In genomic region chr5:123277704-123278103, GRCm38 (mm10) we compare ENCODE assay signal across 17 mouse cellular contexts. TPM values are rescaled to one million over a fixed set of nuclear protein-coding genes. Genes with fewer than 3 reads are reported as not detected.
DNase-seq lines count a peak whose midpoint lies in the region; ATAC-seq and TF ChIP-seq lines count a peak whose summit lies in the region.
"Had no signal": no experiment of that assay in that cellular context is flagged by ENCODE, and none has a peak within 500 bp of the region (broad histone marks: within the 10 kb centered on the region; RNA-seq: fewer than 3 reads in every experiment).

No protein-coding gene starts in this region.

- DNase-seq in forebrain, embryonic 14.5 days (ENCODE audit: low spot score): no peak
- no peak for DNase-seq in forebrain, embryonic 11.5 days (ENCODE audit: low spot score)
- no peak for DNase-seq in hindbrain, embryonic 14.5 days (ENCODE audit: low spot score)
- DNase-seq in lung, postnatal 4 days: no peak
- no peak for DNase-seq in neural tube, embryonic 10.5 days (ENCODE audit: extremely low spot score, low spot score)
- DNase-seq: cerebellum, adult 11-12 months; cerebellum, adult 9-10 months; cerebellum, postnatal 36 days; gastrocnemius, postnatal 10 days; heart, adult 2 months; heart, postnatal 36 days; kidney, adult 11 months had no signal

- no peak for TF ChIP-seq CTCF in bone marrow macrophage, adult 2 months (IDR thresholded peaks at IDR 0.05; ENCODE audit: low read depth, low read length)

- no peaks in the 10 kb centered on the region for H3K9me3 ChIP-seq in forebrain, embryonic 14.5 days (replicated peaks; ENCODE audit: control insufficient read depth, low read length)
- H3K9me3 ChIP-seq in forebrain, embryonic 11.5 days (ENCODE audit: control insufficient read depth, low read length): no peaks in the 10 kb centered on the region
- H3K9me3 ChIP-seq in hindbrain, embryonic 15.5 days: no peaks in the 10 kb centered on the region
- no peaks in the 10 kb centered on the region for H3K9me3 ChIP-seq in hindbrain, embryonic 14.5 days (ENCODE audit: control insufficient read depth, low read length)
- H3K9me3 ChIP-seq in lung, embryonic 15.5 days: no peaks in the 10 kb centered on the region
- H3K9me3 ChIP-seq: embryonic facial prominence, embryonic 13.5 days; heart, embryonic 12.5 days had no signal

- H3K4me1 ChIP-seq in forebrain, embryonic 14.5 days (ENCODE audit: control insufficient read depth, insufficient read depth, low read length): peaks cover 16% of the 10 kb centered on the region
- peaks cover 5% of the 10 kb centered on the region; the same call in 1 of the 2 replicates for H3K4me1 ChIP-seq in forebrain, embryonic 11.5 days (replicated peaks; ENCODE audit: control insufficient read depth, insufficient read depth, low read length)
- H3K4me1 ChIP-seq in hindbrain, embryonic 15.5 days (replicated peaks): peaks cover 24% of the 10 kb centered on the region
- H3K4me1 ChIP-seq in hindbrain, embryonic 14.5 days (replicated peaks; ENCODE audit: control insufficient read depth, insufficient read depth, low read length): peaks cover 6% of the 10 kb centered on the region; the same call in 1 of the 2 replicates
- H3K4me1 ChIP-seq in lung, embryonic 15.5 days: peaks cover 12% of the 10 kb centered on the region; the same call in 1 of the 2 replicates
- peaks cover 20% of the 10 kb centered on the region for H3K4me1 ChIP-seq in bone marrow macrophage, adult 2 months (ENCODE audit: control insufficient read depth, insufficient read depth, low read length)
- H3K4me1 ChIP-seq: heart, embryonic 12.5 days had no signal

- ATAC-seq in forebrain, embryonic 14.5 days: no peak
- no peak for ATAC-seq in forebrain, embryonic 11.5 days (replicated peaks; ENCODE audit: low FRiP score)
- ATAC-seq in hindbrain, embryonic 15.5 days (ENCODE audit: low FRiP score, low read depth): no peak
- ATAC-seq in hindbrain, embryonic 14.5 days (ENCODE audit: low FRiP score): no peak
- peak; percentile 58; the same call in 1 of the 2 replicates for ATAC-seq in lung, embryonic 15.5 days (ENCODE audit: borderline replicate concordance, extremely low read depth, low FRiP score, low TSS enrichment)

- H3K27ac ChIP-seq in forebrain, embryonic 14.5 days (ENCODE audit: low read depth, low read length): peak overlapping the region; percentile 6
- no peak overlapping the region for H3K27ac ChIP-seq in forebrain, embryonic 11.5 days (ENCODE audit: low read depth, low read length)
- peak overlapping the region; percentile 53; the same call in 1 of the 2 replicates for H3K27ac ChIP-seq in hindbrain, embryonic 15.5 days (replicated peaks)
- H3K27ac ChIP-seq in hindbrain, embryonic 14.5 days: no peak overlapping the region
- H3K27ac ChIP-seq in lung, embryonic 15.5 days: peak overlapping the region; percentile 75
- peak overlapping the region; percentile 34; the same call in 1 of the 2 replicates for H3K27ac ChIP-seq in bone marrow macrophage, adult 2 months (ENCODE audit: insufficient read depth, low read depth, low read length)
- H3K27ac ChIP-seq: embryonic facial prominence, embryonic 13.5 days; heart, adult 2 months had no signal

- no peaks in the 10 kb centered on the region for H3K27me3 ChIP-seq in forebrain, embryonic 14.5 days (replicated peaks; ENCODE audit: control insufficient read depth, insufficient read depth, low read length)
- H3K27me3 ChIP-seq in forebrain, embryonic 11.5 days (ENCODE audit: control insufficient read depth, insufficient read depth, low read length): no peaks in the 10 kb centered on the region
- no peaks in the 10 kb centered on the region for H3K27me3 ChIP-seq in hindbrain, embryonic 15.5 days
- H3K27me3 ChIP-seq in hindbrain, embryonic 14.5 days (ENCODE audit: control insufficient read depth, insufficient read depth, low read length): no peaks in the 10 kb centered on the region
- 0 out of 2 replicates have a peak, but pooled peaks cover 3% of the 10 kb centered on the region for H3K27me3 ChIP-seq in lung, embryonic 15.5 days
- H3K27me3 ChIP-seq: embryonic facial prominence, embryonic 13.5 days; heart, embryonic 12.5 days had no signal

- no peak overlapping the region for H3K4me2 ChIP-seq in forebrain, embryonic 14.5 days (ENCODE audit: low read length)
- no peak overlapping the region for H3K4me2 ChIP-seq in forebrain, embryonic 11.5 days (ENCODE audit: low read depth, low read length, severe bottlenecking)
- H3K4me2 ChIP-seq in hindbrain, embryonic 15.5 days: no peak overlapping the region
- no peak overlapping the region for H3K4me2 ChIP-seq in hindbrain, embryonic 14.5 days (replicated peaks)
- H3K4me2 ChIP-seq in lung, embryonic 15.5 days: no peak overlapping the region
- H3K4me2 ChIP-seq: embryonic facial prominence, embryonic 13.5 days; heart, embryonic 12.5 days had no signal

- H3K4me3 ChIP-seq in forebrain, embryonic 14.5 days (ENCODE audit: low read depth, low read length): no peak overlapping the region
- H3K4me3 ChIP-seq in forebrain, embryonic 11.5 days (ENCODE audit: low read depth, low read length): no peak overlapping the region
- H3K4me3 ChIP-seq in hindbrain, embryonic 15.5 days: no peak overlapping the region
- no peak overlapping the region for H3K4me3 ChIP-seq in hindbrain, embryonic 14.5 days (replicated peaks; ENCODE audit: low read length)
- H3K4me3 ChIP-seq in lung, embryonic 15.5 days: no peak overlapping the region
- H3K4me3 ChIP-seq in bone marrow macrophage, adult 2 months (ENCODE audit: insufficient read depth, low read length): no peak overlapping the region
- H3K4me3 ChIP-seq: embryonic facial prominence, embryonic 13.5 days; heart, adult 2 months; heart, embryonic 12.5 days had no signal

- no peak for TF ChIP-seq POLR2A in bone marrow macrophage, adult 2 months (IDR thresholded peaks at IDR 0.05; ENCODE audit: borderline replicate concordance, low read depth, low read length)

- no peaks in the 10 kb centered on the region for H3K36me3 ChIP-seq in forebrain, embryonic 14.5 days (ENCODE audit: control insufficient read depth, insufficient read depth, low read length)
- no peaks in the 10 kb centered on the region for H3K36me3 ChIP-seq in forebrain, embryonic 11.5 days (ENCODE audit: control insufficient read depth, insufficient read depth, low read length)
- no peaks in the 10 kb centered on the region for H3K36me3 ChIP-seq in hindbrain, embryonic 15.5 days
- H3K36me3 ChIP-seq in hindbrain, embryonic 14.5 days (replicated peaks; ENCODE audit: control insufficient read depth, insufficient read depth): no peaks in the 10 kb centered on the region
- no peaks in the 10 kb centered on the region for H3K36me3 ChIP-seq in lung, embryonic 15.5 days
- H3K36me3 ChIP-seq: embryonic facial prominence, embryonic 13.5 days; heart, embryonic 12.5 days had no signal

- H3K9ac ChIP-seq in forebrain, embryonic 14.5 days (ENCODE audit: low read length): no peak overlapping the region
- no peak overlapping the region for H3K9ac ChIP-seq in forebrain, embryonic 11.5 days (ENCODE audit: low read length)
- no peak overlapping the region for H3K9ac ChIP-seq in hindbrain, embryonic 15.5 days
- H3K9ac ChIP-seq in hindbrain, embryonic 14.5 days: no peak overlapping the region
- no peak overlapping the region for H3K9ac ChIP-seq in lung, embryonic 15.5 days
- H3K9ac ChIP-seq: embryonic facial prominence, embryonic 13.5 days; heart, embryonic 12.5 days had no signal

- 67% methylated on average over 4 of the region's 4 CpGs for WGBS in forebrain, embryonic 14.5 days
- WGBS in forebrain, embryonic 11.5 days: 95% methylated on average over 4 of the region's 4 CpGs
- 65% methylated on average over 4 of the region's 4 CpGs for WGBS in hindbrain, embryonic 15.5 days
- WGBS in hindbrain, embryonic 14.5 days: 70% methylated on average over 4 of the region's 4 CpGs
- 45% methylated on average over 4 of the region's 4 CpGs for WGBS in lung, embryonic 15.5 days

RNA-seq across cellular contexts. Expression of gene Wdr66, which starts 25.8 kb away (rescaled TPM):
- 2.3 and 2.4 TPM in 2 replicates for polyA plus RNA-seq in forebrain, embryonic 14.5 days (2014; fragmentation: Nextera tagmentation; extraction: Ambion mirVana)
- 1.1 and 1.9 TPM in 2 replicates for polyA plus RNA-seq in forebrain, embryonic 11.5 days (2014; fragmentation: Nextera tagmentation; extraction: Ambion mirVana)
- 0.80 and 1.3 TPM in 2 replicates for polyA plus RNA-seq in hindbrain, embryonic 15.5 days (2015; fragmentation: Nextera tagmentation; extraction: Ambion mirVana)
- 1.6 TPM in 2 replicates for polyA plus RNA-seq in hindbrain, embryonic 14.5 days (2014; fragmentation: Nextera tagmentation; extraction: Ambion mirVana)
- polyA plus RNA-seq in lung, embryonic 15.5 days (2015; fragmentation: Nextera tagmentation; extraction: Ambion mirVana): 0.84 and 1.00 TPM in 2 replicates
- polyA plus RNA-seq in bone marrow macrophage, adult 2 months (2012; ENCODE audit: insufficient read depth, insufficient read length, missing spikeins): 0.32 and 0.79 TPM in 2 replicates

Comparison
In these comparisons a context has a peak if more than half of its experiments do, and no peak if none do; other contexts are left out.
1. H3K27ac ChIP-seq: peak in forebrain, embryonic 14.5 days (single experiment), hindbrain, embryonic 15.5 days (single experiment), lung, embryonic 15.5 days (single experiment) and bone marrow macrophage, adult 2 months (single experiment); none in forebrain, embryonic 11.5 days (single experiment) and hindbrain, embryonic 14.5 days (single experiment).